Mouse (Mus musculus) adipocyte (in vitro differentiated cells): ENCODE measurements around the gene Spns3.

Experiments used
- DNase-seq: peaks from one replicate; pipeline ENCODE4 v3.0.0-alpha.2; 2016; ENCODE audit warnings: low spot score

Spns3 gene

DNA sequence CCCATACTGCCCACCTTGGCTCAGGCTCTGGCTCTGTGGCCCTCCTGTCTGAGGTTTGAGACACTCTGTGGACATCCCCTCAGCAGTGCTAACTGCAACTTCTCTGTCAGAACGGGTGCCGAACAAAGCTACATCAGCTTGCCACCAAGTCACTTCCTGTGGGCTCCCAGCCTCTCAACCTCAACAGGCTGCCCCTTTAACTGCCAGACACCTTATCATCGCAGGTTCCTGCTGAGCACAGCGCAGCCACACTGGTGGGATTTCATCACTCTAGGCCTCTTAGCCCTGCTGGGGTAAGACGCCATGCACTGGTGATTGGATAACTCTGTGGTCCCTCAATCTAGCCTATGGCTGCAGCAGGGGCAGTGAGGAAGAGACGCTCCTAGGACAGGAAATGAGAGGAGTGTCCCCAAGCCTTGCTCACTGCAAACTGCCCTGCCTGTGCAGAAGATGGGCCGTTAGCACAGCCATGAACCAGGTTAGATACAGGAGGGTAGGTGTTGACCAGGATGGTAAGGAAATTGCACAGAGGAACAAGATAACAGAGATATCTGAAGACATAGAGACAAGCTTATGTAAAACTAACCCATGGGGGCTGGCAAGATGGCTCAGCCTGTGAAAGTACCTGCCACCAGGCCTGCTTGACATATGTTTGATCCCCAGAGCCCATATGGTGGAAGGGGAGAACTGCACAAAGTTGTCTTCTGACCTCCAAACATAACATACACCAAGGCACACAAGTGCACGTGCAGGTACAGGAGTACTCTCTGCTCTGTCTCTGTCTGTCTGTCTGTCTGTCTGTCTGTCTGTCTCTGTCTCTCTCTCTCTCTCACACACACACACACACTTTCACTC is at the start of gene Spns3:
Gene Spns3 (minus strand): TSS at position 373 of the 855 bp plus-strand sequence.
- no peak for DNase-seq

DNA sequence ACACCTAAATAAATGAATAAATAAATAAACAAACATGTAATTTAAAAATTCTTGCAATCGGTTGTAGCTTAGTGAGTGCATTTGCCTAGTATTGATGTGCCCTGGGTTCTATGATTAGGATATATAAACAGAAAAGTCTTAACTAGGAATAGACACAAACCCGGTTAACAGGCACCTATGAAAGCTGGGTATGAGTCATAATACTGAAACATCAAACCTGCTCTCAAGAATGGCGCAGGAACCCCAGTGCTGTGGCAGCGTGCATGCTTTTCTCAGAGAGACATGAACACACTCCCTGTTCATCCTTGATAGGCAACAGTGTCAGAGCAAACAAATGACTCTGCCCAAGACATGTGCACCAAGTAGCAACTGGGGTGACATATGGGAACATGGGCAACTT is 47.5 kb upstream of the Spns3 start:
- no peak for DNase-seq

DNA sequence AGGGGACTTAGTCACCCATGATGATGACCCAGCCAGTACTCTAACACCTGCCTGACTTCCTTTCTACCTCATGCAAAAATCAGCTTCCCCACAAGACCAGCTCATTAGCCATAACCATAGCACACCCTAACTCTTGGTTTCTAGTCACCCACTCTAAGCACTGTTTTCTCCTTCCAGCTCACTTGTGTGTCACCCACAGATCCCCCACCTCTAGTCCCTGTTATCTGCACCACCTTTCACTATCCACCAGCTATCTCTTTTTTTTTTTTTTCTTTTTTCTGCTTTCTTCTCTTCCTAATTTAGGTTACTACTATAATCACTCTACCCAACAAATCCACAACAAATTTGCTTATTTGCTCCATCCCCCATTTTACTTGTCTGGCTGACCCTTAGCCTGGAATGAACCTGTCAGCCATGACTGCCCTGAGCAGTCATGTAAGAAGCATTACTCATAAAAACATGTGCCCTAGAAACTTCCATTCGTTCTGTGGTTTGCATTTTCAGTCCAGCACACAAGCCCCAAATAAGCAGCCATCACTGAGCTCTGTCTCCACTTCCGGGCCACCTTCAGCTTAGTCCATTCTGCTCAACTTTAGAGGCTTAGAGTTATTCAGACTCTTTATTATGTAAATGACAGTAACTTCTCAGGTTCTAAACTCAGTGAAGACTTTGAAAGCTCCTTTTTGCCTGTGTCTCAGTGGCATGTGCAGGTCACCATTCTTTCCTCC is 44.9 kb upstream of the Spns3 start:
- no peak for DNase-seq

DNA sequence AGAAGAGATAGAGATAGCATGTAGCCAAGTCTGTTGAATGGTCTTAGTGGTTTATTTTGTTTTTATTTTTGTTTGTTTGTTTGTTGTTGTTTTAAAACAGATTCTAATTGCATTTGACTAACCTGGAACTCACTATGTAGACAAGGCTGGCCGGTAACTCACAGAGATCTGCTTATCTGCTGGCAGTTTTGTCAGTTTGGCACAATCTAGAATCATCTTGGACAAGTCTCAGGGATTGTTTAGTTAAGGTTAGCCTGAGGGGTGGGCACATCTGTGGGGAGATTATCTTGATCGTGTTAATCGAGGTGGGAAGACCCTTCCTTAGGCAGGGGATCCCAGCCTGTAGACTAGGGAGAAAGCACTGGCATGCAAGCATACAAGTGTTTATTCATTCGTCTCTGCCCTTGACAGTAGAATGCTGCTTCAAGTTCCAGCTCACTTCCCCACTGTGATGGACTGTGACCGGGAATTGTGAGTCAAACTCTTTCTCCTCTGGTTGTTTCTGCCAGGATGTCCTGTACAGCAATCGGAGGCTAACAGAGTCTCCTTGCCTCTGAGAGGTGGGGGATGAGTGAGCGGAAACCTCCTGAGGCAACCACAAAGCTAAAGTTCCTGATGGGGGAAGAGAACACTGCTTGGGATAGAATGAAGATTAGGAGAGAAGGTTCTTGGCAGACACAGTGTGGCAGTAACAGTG is 37.4 kb upstream of the Spns3 start:
- no peak for DNase-seq

DNA sequence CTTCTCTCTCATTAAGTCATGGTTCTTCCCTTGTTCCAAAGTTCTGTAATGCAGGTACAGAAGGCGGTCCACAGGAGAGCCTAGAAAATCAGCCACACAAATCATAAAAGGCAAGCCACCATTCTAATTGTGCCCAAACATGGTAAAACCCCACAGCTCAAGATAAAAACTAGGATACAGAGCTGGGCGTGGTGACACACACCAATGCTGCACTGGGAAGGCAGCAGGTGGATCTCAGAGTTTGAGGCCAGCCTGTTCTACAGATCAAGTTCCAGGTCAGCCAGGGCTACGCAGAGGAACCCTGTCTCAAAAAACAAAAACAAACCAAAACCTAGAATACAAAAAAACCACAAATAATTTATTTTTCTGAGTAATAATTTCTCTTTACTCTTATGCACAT is 36.3 kb upstream of the Spns3 start:
- DNase-seq = no peak

DNA sequence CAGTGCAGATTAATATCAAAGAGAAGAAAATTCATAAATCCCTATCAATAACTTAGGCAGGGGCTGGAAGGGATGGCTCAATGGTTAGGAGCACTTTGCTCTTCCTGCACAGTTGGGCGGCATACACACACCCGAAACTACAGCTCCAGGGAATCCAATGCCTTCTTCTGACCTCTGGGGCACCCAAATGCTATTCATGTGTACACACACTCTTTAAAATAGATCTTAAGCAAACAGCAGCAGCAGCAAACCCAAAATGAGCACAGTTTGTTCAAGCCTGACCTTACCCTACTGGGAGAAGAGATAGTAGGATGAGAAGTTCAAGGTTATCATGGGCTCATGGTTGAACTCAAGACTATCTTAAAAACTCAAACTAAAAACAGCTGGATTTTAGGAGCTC is 32.8 kb upstream of the Spns3 start:
- DNase-seq = no peak

DNA sequence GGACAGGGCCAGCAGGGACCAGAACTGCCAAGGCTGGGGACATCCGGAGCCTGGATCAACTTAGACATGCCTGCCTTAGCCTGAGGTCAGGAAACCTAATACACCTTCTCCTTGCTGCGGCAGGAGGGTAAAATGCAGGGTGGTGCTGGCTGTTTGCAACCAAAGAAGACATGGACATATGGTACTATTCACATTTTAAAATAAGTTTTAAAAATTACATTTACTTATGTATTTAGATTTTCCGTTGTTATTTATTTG is 32.1 kb upstream of the Spns3 start:
- DNase-seq = no peak

DNA sequence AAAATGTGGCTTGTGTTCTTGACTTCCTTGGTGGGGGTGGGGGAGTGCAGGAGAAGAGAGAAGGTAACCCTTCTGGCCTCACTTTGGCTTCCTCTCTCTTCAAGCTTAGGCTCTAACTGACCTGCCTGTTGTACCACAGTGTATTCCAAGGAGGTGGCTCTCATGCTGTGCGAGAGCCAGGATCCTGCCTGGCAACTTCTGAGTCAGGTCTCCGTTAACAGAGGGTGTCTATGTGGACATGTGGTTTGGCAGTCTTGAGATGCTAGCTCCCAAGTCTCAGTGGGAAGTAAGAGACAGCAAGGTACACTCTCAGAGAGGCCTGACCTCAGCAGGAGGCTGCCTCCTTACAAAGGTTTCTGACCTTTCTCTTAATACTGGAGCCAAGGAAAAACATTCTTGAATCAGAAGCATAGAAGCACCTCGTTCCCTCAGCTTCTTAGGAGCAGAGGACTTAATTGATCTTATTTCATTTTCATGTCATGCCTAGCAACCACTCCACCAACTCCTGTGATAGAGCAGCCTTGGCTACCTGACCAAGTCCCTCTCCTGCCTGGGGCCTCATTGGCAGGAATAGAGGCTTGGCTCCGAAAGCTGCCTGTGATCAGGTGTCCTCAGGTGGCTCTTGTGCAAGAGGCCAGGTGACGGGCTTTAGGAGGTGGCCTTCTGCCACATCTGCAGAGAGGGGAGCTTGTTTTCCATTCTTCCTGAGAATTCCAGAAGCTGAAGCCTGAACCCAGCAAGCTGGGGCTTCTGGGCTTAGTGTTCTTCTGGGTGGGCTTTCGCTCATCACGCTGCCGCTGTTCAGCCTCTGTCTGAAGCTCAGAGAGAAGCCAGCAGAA is 31.5 kb upstream of the Spns3 start:
- no peak for DNase-seq

GRCm38 (mm10) chr11:72578471-72578870 is 28.2 kb upstream of the Spns3 start:
- DNase-seq = no peak

GRCm38 (mm10) chr11:72576466-72577351 is 26.4 kb upstream of the Spns3 start:
- no peak for DNase-seq

GRCm38 (mm10) chr11:72576111-72576465 is 25.8 kb upstream of the Spns3 start:
- DNase-seq = no peak

GRCm38 (mm10) chr11:72573819-72574218 is 23.5 kb upstream of the Spns3 start:
- peak; percentile 36 for DNase-seq

DNA sequence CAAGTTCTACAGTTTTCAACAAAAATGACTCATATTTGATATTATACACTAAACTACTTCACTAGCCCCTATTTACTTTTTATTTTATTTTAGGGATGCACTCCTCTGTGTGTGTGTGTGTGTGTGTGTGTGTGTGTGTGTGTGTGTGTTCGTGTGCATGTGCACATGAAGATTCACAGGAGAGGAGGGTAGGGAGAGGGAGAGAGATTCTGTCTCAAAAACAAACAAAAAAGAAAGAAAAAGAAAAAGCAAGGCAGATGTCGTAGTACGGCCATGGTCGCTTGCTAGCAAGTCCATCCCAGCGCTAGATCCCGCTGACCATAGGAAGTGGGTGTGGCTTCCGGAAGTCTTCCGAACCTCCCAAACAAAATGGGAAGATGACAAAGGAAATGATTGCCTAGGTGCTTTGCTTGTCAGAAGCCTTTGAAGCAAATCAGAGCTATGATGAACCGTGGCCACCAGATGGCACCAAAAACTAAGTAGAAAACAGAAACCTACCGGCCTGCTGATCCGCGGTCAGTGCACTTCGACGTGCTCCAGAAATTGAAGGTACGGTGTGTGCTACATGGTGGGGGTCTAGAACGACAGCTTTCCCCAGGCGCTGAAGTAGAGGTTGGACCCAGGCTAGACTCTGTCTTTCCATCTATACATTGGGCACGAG is 20.1 kb upstream of the Spns3 start:
- DNase-seq = peak; percentile 81

GRCm38 (mm10) chr11:72569671-72570318 is 19.5 kb upstream of the Spns3 start:
- DNase-seq = no peak

GRCm38 (mm10) chr11:72569051-72569450 is 18.7 kb upstream of the Spns3 start:
- no peak for DNase-seq

- no peak for DNase-seq
These were observed 16.6 kb upstream of the Spns3 start for GRCm38 (mm10) chr11:72566816-72567338.

DNA sequence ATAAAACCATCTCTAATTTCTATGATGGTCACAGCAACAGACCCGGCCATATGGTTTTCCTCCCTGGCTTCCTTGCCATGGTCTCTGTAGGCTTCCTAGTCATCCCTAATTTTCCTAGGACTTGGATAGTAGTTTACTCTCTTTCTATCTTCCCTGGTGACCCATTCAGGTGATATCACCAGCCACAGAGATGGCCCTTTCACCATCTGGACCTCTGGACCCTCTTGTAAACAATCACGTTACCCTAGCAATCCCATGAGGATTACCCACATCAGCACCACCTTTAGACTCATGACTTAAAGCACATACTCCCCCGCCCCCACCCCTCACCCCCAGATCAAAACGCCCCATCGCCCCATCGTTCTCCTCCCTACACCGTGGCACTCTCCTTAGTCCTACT is 16.0 kb upstream of the Spns3 start:
- no peak for DNase-seq

DNA sequence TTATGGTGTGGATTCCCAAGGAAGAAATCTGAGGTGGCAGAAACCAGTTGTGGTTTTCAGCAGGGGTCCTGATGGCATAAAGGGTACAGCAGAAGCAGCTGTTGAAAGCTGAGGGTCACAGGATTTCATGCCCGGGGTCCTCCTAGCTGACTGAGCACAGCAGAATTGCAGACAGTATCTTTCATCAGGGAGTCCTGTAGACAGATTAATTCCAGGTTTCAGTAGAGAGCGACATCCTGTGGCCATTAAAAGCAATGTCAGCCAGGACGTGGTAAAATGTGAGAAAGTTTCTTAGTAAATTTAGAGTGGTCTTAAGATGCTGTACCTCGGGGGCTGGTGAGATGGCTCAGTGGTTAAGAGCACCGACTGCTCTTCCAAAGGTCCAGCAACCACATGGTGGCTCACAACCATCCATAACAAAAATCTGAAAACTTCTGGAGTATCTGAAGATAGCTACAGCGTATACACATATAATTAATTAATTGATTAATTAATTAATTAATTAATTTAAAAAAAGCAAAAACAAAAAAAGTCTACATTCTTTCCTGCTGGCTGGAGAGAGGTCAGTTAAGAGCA is 14.0 kb upstream of the Spns3 start:
- DNase-seq = peak; percentile 68

- no peak for DNase-seq
These were observed 10.4 kb upstream of the Spns3 start for GRCm38 (mm10) chr11:72560661-72561060.

GRCm38 (mm10) chr11:72558155-72558554 is 7.8 kb upstream of the Spns3 start:
- DNase-seq = no peak
